Mouse (Mus musculus) kidney, adult 10 weeks (tissue): ENCODE measurements around the gene Slc9a6. TPM values are rescaled to one million over a fixed set of nuclear protein-coding genes. Genes with fewer than 3 reads are reported as not detected.

Source experiments
- polyA plus RNA-seq: library from polyadenylated mRNA; stranded (reverse); fragments of 350-450 nt; fragmentation: Illumina TruSeq; extraction: RNeasy Lipid Tissue Mini Kit (QIAGEN cat#74804); gene quantifications from one replicate; pipeline ENCODE4 v1.2.3, GENCODE M21; 2014; ENCODE audit warnings: low read depth, low replicate concordance

Gene Slc9a6
- polyA plus RNA-seq: 65.3 TPM

GRCm38 (mm10) chrX:56609623-56610317, at the start of gene Slc9a6:
Gene Slc9a6, plus strand, starts transcription at chrX:56609757.

GRCm38 (mm10) chrX:56597887-56598640, 11.5 kb upstream of the Slc9a6 start, which contains the start of gene Mmgt1:
Gene Mmgt1, minus strand, starts transcription at chrX:56598069.

Other genes starting within 250 kb of the Slc9a6 start
- gene Smim10l2a, start 235.2 kb upstream of the Slc9a6 start, polyA plus RNA-seq: 0.36 TPM
- gene Gm2174, start 161.8 kb upstream of the Slc9a6 start, polyA plus RNA-seq: not detected
- 33.9 TPM for gene Ints6l, start 154.9 kb upstream of the Slc9a6 start, polyA plus RNA-seq
- not detected for gene Gm10477, start 85.0 kb upstream of the Slc9a6 start, polyA plus RNA-seq
- gene Gm648, start 60.2 kb upstream of the Slc9a6 start, polyA plus RNA-seq: not detected
- gene Mmgt1, start 11.7 kb upstream of the Slc9a6 start, polyA plus RNA-seq: 138 TPM
- gene Fhl1, start 122.0 kb downstream of the Slc9a6 start, polyA plus RNA-seq: 167 TPM
- gene Map7d3, start 212.6 kb downstream of the Slc9a6 start, polyA plus RNA-seq: 1.6 TPM